Mouse (Mus musculus) kidney, postnatal 4 days (tissue): ENCODE measurements at regions not wholly inside any gene's neighbourhood (a gene's known extent, or its start where the extent isn't known, plus 50 kb on each side); places are given as distances from the start of the nearest gene placed in this dataset.

Experiments used
- DNase-seq, 2 experiments: peaks; one replicate each; pipeline ENCODE4 v3.0.0; 2021; ENCODE audit warnings: mixed read lengths in 2 of 2

GRCm38 (mm10) chr9:61144685-61145318 is 227.4 kb upstream of the Tle3 start:
- DNase-seq, result no peak

- DNase-seq, result no peak
Measured at GRCm38 (mm10) chr9:61145738-61146137, 226.4 kb upstream of the Tle3 start.

DNA sequence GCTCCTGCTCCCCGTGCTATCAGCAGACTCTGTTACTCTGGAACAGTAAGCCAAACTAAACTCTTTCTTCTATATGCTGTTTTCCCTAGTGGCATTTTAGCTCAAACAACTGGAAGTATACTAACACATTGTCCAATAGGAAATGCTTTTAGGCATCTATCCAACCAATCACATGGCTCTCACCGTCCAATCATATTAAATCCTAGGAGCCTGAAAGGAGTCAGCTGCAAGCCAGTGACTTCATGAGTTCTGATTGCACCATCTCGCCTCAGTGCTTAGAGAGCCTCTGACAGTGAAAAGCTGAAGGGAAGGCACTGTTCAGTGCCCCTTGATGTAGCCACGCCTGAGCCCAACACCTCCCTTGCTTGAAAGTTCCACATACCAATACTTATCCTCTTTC is 221.0 kb upstream of the Tle3 start:
- DNase-seq, result no peak

- peak; percentile 67 to 76 for DNase-seq
Measured at GRCm38 (mm10) chr9:61151901-61152337, 220.2 kb upstream of the Tle3 start.

DNA sequence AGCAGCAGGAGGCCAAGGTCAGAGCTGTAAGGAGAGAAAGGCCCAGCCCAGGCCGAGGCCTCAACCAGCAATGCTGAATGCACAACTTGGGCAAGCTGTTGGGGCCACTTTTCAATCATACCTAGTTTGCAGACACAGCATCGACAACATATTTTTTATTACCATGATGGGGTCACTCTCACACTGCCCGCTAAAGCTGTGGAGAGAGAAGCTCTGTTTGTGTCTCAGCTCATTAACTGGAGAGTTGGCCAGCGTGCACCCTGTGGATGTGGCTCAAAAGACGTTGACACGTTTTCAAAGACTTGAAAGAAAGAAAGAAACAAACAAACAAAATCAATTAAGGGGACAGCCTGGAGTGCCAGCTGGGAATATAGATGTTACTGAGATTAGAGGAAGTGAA is 217.4 kb upstream of the Tle3 start:
- DNase-seq, result no peak

DNA sequence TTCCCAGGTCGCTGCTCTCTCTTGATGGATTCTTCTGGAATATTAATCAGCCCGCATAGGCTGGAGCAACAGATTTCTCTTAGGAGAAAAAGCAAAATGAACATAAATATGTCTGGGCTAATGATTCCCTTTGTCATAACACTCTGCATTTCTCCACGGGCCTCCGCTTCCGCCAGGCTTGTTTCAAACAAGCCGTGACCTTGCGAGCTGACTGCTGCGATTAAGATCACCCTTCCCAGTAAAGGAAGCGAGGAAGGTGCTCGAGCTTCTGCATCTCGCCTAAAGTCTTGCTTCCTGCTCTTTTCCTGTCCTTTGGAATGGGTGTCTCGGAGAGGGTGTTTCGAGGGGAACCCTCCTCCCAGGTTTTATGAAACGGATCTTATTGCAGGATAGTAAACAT is 216.3 kb upstream of the Tle3 start:
- peak; percentile 49 to 65 for DNase-seq

DNA sequence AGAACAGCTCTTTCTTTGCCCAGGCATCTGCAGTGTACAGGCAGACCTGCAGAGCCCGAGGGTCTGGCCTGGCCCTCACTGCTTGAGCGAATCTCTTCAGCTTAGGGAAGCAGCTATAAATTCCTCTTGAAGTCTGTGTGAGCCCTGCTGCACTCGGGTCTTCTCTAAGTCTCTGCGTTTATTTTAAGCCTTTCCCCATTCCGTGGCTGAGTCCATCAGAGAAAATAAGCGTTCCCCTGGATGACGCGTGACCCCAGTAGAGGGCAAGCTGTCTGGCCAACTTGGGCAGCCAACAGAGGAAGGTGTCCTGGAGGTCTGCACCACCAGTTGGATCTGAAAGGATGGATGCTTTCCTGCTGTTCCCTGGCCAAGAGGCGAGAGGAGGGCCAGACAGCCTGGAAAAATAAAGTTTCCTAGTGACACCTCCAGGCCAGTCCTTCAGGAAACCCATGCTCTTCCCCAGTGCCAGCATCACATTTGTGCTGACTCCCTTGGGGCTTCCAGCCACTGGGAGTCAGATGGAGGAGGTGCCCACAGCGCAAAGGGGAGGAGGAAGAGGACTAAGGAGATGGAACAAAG is 213.9 kb upstream of the Tle3 start:
- peak; percentile 31 to 37 for DNase-seq

DNA sequence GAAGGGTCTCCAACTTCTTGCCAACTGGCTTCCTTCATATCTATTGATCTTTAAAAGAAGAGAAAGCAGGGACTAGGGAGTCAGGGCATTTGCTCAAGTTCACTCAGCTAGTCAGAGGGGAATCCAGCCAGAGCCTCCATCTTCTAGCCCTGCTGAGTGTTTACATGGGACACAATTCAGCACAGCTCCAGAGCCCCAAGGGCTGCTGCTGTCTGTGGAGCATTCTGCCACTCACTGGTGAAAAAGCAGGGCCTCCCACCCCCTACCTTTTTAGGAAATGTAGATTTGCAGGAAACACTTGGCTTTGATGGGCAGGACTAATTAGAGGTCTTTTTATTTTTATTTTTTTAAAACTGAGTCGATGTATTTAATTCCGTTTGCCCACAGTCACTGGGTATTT is 213.0 kb upstream of the Tle3 start:
- peak; percentile 16 to 39 for DNase-seq

GRCm38 (mm10) chr9:61159616-61160015 is 212.6 kb upstream of the Tle3 start:
- peak; percentile 68 to 75 for DNase-seq

- DNase-seq, result no peak
Measured at GRCm38 (mm10) chr9:61162884-61163283, 209.3 kb upstream of the Tle3 start.

GRCm38 (mm10) chr9:61163671-61164288 is 208.4 kb upstream of the Tle3 start:
- DNase-seq, result peak; percentile 61 to 71

GRCm38 (mm10) chr9:61164501-61165251 is 207.5 kb upstream of the Tle3 start:
- peak; percentile 54 to 70 for DNase-seq

- DNase-seq, result no peak
Measured at GRCm38 (mm10) chr9:61166115-61166514, 206.1 kb upstream of the Tle3 start.

GRCm38 (mm10) chr9:61167097-61167842 is 204.9 kb upstream of the Tle3 start:
- peak; percentile 53 to 55 for DNase-seq

DNA sequence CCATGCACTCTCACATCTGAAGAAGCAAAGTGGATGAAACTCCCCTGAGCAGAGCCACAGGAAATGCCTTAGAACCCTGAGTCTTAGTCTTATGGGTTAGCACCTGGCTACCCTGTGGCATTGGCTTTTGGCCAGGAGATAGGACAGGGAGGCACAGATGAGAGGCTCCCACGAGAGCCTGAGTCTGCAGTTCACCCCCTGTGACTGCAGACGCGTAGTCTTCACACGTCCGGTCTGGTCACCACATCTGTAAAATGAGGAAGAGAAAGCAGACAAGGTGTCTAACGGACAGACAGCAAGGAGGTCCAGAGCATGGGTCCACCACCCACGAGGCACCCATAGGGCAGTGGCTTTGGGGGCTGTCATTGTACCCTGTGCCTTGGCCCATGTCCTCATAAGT is 203.2 kb upstream of the Tle3 start:
- DNase-seq, result no peak

- DNase-seq, result peak in 1 of 2 experiments; percentile 31
Measured at GRCm38 (mm10) chr9:61169506-61170090, 202.6 kb upstream of the Tle3 start.

GRCm38 (mm10) chr9:61170921-61171320 is 201.2 kb upstream of the Tle3 start:
- no peak for DNase-seq

DNA sequence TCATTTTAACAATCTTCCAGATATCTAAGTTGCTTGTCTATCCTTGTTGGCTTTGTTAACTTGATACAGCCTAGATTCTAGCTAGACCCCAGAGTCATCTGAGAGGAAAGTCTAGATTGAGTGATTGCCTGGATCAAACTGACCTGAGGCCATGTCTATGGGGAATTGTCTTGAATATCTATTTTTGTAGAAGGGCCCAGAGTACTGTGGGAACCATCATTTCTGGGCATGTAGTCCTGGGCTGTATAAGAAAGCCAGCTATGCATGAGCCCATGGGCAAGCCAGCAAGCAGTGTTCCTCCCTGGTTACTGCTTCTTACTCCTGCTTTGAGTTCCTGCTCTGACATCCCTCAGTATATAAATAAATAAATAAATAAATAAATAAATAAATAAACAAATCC is 199.7 kb upstream of the Tle3 start:
- no peak for DNase-seq

DNA sequence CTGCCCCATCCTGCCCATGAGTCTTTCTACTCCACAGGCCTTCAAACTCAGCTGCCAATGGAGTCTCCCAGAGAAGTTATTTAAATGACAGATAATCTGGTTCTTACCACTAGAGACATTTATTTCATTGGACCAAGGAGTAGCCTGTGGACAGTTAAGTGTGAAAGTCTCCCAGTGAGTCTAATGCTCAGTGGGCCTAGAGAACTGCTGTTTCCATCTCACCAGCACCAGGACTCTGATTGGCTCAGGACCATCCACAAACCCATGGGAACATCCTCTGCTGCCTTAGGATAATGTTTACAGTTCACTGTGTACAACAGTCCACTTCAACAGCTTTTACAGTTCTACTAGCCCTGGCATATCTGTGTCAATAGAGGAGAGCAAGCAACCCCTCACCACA is 198.6 kb upstream of the Tle3 start:
- DNase-seq, result no peak

DNA sequence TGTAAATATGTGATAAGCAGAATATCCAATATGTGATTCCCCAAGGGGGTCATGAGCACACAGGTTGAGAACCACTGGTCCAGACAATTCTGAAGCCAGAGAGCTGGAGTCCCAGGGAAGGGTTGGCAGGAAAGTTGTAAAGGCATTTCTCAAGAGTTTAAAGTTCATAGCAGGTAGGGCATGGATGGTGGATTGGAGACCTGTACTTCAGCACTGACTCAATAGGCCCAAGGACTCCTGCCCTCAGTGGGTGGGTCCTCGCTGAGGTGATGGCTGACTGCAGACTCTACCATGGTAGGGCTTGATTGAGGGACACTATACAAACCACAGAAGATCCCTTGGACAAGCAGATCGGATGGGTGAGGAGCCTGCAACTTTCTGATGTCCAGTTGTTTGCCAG is 196.8 kb upstream of the Tle3 start:
- DNase-seq, result no peak

DNA sequence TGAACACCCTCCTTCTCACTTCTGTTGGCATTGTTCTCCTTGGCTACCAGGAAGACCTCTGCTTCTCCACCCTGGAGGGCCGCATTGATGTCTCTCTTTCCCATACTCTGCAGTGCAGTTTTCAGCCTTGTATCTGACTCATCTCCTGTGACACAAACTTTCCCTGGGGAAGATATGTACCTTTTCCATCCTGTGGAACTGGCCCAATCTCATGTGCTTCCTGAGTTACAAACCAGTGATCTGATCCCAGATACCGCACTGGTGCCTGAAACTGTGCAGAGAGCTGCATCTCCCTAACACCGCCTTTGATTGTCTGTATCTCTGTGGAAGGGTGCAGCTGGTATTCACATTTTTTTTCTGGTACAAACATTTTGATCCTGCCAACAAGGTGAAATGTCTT is 195.3 kb upstream of the Tle3 start:
- DNase-seq, result no peak
